Mouse (Mus musculus) ES-E14 (cell line): ENCODE measurements around the gene Asb11.

Experiments
- MAFK ChIP-seq: IDR thresholded peaks from 2 replicates; pipeline ENCODE4 v1.6.1; 2014; ENCODE audit warnings: mild to moderate bottlenecking, low read depth, low read length, inconsistent platforms; ENCODE audit not compliant: insufficient read depth
- ZC3H11A ChIP-seq: IDR thresholded peaks from 2 replicates; pipeline ENCODE4 v1.6.1; 2012; ENCODE audit warnings: low read depth, mild to moderate bottlenecking, inconsistent platforms, low read length, borderline replicate concordance

GRCm38 (mm10) chrX:164428224-164428623, 8.6 kb upstream of the Asb11 start:
- no peak for TF ChIP-seq ZC3H11A
- no peak for TF ChIP-seq MAFK
